Mouse (Mus musculus): ENCODE measurements at regions not wholly inside any gene's neighbourhood (a gene's known extent, or its start where the extent isn't known, plus 50 kb on each side); places are given as distances from the start of the nearest gene placed in this dataset.

DNA sequence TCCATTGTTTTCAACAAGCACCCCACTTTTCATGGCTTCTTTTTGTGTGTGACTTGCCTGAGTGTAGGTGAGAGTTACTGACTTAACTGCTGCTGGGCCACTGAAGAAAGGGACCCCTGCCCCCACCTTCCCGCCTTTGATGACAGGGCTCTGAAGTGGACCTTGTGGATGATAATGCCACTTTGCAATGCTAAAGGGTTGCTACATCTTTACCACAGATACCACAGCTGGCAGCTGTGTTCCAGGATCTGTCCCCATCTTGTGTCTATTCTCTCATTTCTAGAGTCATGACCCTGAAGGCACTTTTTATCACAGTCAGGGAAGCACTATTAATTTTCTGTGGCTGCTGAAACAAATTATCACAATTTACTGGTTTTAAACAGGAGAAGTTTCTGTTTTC lies 163.9 kb upstream of the Pik3r1 start:
- no peak for DNase-seq (ENCODE audit: low spot score in 2 of 2)

DNA sequence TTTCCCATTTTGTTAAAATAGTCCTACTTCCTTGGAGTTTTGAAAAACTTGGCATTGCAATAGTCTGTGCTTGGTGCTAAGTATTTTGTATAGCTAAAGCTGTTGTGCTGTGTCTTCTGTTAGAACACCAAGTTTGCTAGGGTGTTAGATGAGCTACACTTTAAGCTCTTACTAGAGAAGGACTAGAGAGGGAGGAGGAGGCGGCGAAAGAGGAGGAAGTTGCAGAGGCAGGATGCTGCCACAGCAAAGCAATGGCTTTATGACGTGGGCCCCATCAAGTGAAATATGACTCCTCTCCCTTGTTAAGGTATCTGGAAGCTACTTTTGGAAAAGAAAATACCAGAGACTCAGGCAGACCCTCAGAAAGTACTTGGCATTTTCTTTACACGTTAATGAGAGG lies 167.8 kb upstream of the Pik3r1 start:
- no peak for DNase-seq (ENCODE audit: low spot score in 2 of 2)

DNA sequence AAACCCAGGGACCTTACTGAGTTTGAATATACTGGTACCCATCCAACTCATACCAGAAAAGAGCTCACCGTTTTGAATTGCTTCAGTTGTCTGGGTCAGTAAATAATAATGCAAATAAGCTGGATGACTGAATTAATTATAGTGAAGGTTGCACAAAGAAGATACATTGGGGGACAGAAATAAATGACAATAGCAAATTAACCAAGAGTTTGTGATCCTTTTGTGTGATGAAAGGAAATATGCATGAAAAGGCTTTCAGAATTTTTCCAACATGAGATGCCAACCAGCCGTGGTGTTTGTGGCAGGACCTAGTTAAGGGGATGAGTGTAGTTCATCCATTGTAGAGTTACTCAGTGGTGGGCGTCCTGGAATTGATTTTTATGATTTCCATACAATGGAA lies 186.5 kb upstream of the Pik3r1 start:
- no peak for DNase-seq (ENCODE audit: low spot score in 2 of 2)

DNA sequence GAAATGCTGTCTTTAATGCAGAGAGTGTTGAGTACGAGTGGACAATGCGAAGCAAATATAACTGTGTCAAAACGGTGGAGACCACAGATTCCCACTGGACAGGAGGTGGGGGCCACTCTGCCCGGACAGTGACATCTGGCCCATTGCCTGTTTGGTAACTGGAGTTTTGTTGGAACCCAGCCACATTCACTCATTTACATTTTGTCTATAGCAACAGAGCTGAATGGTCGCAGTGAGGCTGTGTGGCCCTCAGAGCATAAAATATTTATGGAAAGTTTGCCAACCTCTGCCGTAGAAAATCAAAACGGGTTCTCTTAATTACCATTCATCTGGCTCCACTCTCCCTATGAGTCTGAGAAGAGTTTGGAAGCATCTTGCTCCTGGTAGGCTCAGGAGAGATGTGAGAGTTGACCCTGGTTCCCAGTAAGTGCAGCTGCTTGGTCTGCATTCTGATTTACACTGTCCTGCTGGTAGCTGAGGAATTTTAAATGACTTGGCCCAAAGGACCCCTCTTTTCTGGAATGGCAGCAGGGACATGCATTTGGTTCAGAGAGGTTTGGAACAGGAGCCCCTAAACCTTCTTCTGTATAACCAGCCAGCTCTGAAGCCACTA lies 187.9 kb upstream of the Pik3r1 start:
- no peak for DNase-seq (ENCODE audit: low spot score in 2 of 2)

DNA sequence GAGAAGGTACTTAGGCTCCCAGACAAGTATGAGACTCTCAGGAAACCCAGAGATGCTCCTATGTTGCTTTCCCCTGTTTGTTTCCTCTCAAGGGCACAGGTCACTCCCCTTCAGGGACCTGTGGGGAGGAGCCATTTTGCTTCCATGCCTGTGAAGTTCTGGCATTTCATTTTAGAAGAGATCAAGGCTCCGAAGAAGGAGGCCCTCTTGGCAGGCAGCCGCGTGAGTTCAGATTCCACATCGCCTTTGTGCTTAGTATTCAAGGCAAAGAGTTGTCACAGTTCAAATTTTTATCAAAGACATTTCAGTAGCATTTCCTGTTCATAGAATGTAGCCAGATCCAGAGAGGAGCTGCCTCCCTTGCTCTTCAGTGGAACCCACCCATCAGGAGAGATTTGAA lies 189.8 kb upstream of the Pik3r1 start:
- DNase-seq (ENCODE audit: low spot score in 2 of 2), result peak; percentile 19 to 47

DNA sequence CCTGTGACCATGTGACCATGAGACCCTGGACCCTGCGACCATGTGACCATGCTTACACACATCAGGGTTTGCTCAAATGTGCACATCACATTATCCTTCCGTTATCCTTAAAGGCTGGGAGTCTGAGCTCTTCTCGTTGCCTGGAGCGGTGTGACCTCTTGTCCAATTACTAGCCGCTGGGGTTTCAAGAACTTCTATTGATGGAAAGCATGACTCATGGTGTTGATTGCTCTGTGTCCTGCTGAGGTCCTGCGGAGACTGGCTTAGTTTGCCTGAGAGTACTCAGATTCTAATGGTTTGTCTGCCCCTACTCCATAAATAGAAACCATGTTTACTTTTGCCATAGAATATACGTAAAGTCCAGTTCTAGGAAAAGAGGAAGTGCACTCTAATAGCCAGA lies 197.5 kb upstream of the Pik3r1 start:
- peak in 1 of 2 experiments; percentile 17 for DNase-seq (ENCODE audit: low spot score in 2 of 2)

DNA sequence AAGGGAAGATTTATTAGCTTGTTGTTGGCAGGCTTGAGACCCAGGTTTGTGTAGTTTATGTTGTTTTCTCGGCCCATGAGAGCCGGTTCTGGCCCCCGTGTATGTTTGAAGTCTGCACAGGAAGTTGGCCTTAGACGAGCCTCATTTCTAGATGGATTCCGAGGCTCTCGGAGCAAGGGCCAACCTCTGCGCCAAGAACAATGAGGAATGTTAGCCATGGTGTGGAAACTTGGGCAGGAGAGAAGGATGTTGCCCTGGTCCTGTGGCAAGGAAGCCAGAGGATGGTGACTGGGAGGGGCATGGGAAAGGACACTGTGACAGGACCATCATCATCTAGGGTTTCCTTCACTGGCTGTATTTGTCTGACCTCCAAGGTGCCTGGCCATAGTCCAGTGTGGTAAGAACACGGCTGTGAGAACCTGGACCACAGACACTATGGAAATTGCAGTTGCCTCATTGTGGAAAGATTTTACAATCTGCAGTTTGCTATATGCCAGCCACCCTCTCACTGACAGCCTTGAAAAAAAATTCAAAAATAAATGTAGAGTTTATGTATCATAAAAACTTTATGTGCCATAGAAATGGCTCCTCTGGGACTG lies 198.9 kb upstream of the Pik3r1 start:
- no peak for DNase-seq (ENCODE audit: low spot score in 2 of 2)

DNA sequence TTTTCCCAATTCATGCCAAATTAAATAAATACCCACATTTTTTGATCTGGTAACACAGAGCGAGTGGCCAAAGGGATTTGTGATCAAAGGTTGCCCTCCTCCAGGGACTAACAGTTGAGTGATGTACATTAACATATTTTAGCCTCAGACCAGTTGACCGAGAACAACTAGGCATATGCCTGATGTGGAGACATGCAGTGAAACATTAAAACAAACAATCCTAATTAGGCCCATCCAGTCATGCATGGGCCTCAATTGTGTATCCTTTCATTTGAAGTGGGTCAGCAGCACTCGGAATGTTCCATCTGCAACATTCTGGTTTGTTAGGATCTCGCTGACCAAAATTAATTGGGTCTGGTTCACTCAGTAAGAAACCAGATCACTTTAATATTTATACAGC lies 199.4 kb upstream of the Pik3r1 start:
- no peak for DNase-seq (ENCODE audit: low spot score in 2 of 2)

DNA sequence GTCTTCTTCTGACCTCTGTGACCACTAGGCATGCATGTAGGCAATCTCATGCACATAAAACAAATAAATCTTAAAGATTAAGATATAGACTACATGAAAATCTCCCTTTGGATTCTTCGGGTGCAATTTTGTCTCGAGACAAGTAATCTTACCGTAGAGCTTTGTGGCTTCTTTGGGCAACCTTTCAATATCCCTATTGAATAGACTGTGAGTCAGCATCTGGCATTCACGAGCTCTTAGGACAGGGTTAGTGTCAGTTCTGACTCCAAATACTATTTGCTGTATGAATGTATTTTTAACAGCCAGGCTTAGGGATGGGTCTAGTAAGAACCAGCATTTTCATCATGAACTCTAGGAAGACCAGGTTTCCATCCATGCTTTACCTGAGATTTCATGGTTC lies 208.7 kb upstream of the Pik3r1 start:
- no peak for DNase-seq (ENCODE audit: low spot score in 2 of 2)

DNA sequence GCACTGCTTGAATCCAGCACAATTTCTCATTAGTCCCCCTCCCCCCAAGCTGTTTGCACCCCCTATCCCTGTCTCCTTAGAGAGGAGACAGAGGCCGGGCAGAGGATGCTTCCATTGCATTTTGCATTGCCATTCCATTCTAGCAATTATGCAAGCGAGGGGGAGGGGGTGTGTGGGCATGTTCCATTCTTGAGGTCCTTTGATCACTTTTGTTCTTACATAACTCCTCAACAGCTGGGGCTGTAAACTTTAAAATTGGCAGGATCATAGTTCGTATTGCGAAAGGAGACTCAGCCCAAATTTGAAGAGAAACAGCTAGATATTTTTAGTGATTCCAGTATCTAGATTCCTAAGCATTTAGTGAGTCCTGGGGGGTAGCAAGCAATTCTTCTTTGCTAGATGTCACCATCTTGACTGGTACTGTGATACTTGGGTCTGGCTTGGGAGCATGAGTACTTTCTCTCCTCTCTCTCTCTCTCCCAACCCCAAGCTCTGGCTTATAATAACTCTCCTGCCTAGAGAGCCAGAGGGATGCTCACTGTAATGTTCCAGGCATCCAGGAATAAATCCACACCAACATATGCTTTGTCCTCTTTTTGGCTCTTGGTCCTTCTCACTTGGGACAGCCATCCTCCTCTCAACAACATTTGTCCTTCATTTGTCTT lies 212.3 kb upstream of the Pik3r1 start:
- peak; percentile 47 to 59 for DNase-seq (ENCODE audit: low spot score in 2 of 2)

DNA sequence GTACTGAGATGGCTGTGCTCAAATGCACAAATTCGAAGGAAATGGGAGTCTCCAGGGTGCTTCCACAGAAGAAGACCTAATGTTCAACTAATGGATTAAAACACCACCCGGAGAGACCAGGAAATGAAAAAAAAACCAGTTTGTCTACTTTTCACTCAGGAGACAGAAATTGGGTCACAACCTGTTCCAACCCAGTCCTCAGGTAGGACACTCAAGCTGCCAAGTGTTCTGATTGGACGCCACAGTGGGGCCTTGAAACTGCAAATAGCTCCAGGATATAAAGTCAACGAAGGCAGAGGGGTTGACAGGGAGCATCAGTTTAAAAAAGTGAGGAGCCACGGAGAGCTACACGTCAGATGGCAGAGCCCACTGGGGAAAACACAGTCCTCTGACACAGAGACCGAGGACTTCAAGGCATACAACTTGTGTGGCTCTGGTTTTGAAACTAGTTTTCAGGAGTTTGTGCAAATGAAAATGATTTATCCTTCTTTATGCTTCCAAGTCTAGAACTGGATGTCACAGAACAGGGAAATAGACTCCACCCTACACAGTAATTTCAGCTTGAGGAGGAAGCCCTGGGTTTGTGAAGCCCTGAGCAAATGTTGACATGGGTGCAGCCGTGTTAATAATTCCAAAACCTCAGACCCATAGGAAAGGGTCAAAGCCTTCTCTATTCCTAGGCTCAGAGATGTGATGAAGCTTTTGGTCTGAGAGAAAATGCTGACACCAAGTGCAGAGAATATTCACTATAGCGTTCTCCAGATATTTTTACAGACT lies 220.8 kb upstream of the Pik3r1 start:
- no peak for DNase-seq (ENCODE audit: low spot score in 2 of 2)

DNA sequence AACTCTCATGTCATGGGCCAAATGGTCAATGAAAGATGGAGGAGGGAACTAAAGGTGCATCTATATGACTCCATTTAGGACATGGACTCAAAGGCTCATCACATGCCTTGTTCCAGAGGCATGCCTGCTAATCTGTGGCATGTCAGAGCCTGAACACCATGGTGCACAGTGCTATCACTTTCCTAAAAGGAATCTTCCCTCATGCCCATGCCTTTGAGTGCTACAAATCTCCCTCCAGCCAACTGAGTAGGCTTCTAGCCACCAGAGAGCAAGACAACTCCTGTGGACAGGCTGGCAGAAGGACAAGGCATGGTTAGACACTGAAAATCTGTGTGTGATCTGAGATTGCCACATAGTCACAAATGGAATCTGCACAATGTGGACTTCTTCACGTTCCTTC lies 223.7 kb upstream of the Pik3r1 start:
- DNase-seq (ENCODE audit: low spot score in 2 of 2), result peak; percentile 13 to 14

DNA sequence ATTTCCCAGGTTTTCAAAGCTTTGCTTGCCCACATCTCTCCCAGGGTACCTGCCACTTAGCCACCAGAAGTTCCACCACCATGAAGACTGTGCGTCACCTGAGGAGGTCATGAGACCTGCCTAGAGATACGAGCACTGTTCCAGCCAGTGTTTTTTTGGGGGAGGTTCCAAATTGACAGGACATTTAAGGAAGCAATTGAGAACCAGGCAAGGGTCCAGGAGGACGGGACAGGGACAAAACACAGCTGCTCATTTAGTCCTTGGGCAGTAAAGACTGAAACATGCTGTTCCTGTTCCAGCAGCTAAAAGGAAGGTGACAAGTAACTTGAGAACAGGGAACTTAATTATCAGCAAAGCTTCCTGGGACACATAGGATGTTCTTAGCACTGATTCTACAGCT lies 226.8 kb upstream of the Pik3r1 start:
- peak; percentile 84 to 88 for DNase-seq (ENCODE audit: low spot score in 2 of 2)

DNA sequence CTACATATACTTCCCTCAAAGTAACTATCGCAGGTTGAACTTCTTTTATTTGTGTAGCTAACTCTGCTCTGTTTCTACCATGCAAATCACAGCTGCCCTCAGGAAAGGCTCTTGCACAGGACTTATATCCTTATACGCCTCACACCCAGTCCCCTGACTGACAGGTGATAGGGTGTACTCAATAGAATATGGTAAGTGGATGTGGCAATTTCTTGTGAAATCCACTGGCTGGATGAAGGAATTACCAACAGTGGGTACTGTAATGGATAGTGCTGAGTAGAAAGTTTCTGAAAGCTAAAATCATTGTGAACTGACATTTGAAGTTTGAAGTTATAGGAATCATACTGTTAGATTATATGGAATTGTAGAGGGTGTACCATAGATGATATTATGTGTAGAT lies 227.5 kb upstream of the Pik3r1 start:
- DNase-seq (ENCODE audit: low spot score in 2 of 2), result no peak

DNA sequence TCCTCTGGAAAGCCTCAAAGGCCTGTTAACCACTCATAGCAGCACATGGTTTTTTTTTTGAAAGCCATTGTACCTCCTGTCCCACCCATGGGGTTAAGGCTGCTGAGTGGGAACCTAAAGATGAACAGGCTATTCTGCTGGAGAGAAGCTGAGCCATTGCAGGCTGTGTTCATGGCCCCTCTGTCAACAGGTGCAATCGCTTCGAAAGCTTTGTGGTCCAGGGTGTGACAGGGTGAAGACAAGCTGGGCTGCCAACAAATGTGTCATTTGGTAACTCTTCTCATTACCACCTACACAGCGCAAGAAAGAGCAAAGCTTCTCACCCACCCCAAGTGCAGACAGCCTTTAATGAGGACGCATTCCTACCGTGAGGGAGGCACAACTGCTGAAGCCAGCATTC lies 228.1 kb upstream of the Pik3r1 start:
- no peak for DNase-seq (ENCODE audit: low spot score in 2 of 2)

DNA sequence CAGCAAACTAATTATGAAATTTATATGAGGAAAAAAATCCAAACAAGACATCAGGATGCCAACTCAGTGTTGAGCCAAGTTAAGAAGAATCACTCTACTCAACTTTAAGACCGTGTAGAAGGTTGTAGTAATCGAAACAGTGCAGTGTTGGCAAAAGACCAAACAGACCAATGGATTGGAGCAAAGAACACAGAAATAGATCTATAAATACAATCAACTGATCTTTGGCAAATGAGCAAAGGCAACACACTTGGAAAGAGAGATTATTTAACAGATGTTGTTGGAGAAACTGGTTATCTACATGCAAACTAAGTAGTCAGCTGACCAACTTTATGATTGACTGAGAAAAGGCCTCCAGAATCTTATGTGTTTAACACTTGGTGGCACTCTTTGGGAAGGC lies 229.4 kb upstream of the Pik3r1 start:
- DNase-seq (ENCODE audit: low spot score in 2 of 2), result no peak

DNA sequence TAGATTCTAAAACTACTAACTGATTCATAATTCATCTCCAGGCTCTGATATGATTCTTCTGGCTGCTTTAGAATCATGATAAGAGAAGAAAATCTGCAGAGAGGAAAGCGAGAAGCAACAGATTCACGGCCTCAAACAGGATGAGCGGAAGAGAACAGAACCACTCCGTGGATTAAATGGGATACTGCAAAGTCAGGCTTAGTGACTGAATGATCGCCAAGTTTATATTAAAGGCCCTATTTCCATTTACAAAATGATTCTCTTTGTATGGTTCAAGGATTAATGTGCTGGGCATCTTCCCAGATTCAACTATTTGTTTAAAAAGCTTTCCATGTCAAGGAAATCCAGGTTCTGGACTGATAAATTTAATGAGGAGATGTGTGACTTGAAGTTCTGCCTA lies 238.5 kb upstream of the Pik3r1 start:
- DNase-seq (ENCODE audit: low spot score in 2 of 2), result no peak

DNA sequence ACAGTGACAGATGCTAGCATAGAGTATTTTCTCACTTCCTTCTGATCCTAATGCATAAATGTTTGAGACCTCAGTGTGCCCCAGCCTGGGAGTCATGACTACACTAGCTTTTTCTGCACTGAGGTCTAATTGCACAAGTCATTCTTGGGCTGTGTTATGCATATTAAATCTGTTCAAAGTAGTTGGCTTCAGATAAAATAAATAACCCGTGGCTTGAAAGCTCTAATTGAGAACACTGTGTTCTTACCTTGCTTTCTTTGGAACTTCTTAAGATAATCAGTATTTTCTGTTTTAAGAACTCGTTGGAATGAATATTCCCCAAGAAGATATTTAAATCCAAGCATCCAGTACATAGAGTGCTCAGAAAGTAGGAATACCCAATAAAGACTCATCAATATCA lies 243.9 kb upstream of the Pik3r1 start:
- DNase-seq (ENCODE audit: low spot score in 2 of 2), result no peak

DNA sequence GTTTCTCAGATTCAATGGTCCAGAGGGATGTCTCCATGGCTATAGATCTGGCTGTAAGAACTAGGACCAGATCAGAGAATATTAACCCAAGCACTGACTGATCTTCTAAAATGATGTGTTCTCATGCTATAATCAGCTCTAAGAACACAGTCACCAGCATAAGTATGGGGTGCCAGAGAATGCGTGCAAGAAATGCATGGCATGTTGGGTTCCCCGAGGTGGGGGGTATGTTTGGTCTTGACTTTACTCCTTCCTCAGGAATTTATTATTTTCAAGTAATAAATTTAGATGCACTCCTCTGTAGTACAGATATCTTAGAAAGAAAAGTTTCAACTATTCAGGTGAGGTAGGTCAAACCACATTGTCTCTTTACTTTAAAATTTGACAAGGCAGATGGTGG lies 246.5 kb upstream of the Pik3r1 start:
- DNase-seq (ENCODE audit: low spot score in 2 of 2), result no peak

DNA sequence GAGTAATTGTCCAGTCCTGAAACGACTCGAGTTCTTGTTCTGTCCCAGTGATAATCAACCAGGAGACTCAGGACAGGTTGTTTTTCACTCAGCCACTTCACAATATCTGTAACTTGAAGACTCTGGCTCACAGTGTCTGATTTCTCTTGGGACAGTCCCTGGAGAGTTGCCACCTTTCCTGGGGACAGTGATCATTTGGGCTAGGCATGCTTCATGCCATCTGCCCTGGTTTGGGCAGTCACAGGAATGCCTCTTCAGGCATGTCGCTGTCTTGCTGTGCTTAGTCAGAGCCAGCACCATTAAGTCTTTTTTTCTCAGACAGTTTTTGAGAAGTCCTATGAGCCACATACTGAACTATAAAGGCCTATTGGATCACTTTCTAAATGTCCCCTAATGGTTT lies 246.9 kb upstream of the Pik3r1 start:
- peak; percentile 39 to 61 for DNase-seq (ENCODE audit: low spot score in 2 of 2)

DNA sequence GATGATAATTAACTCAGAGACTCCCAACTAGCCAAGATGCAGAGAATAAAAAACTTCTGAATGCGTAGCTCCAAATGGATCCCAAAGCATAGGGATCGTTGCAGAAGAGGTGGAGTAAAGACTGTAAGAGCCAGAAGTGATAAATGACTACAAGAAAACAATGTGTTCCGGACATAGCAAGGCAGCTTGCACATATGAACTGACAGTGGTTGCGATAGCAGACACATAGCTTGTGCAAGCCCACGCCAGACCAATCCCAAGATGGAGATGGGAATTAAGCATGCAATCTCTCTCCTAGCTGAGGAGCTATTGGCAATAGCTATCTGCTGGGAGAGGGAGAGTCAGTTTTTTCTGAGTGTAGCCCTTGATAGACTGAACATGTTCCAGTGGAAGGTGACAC lies 248.5 kb upstream of the Pik3r1 start:
- DNase-seq (ENCODE audit: low spot score in 2 of 2), result no peak

DNA sequence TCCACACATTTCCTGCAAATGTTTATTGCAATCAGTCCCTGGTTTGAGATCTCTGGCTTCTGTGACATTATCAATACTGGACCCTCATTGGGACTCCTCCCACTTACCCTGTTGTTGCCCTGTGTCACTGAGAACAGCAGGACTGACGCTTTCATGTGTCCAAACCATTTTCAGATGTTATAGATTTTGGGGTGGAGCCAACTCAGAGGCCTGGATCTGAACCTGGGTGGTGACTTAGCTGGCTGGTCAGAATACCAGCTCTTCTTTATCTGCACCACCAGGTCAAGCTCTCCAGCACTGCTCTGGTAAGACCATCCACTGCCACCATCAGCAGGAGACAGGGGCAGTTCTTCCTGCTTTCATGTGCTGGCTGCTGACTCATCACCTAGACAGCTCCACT lies 254.3 kb upstream of the Pik3r1 start:
- DNase-seq (ENCODE audit: low spot score in 2 of 2), result no peak

DNA sequence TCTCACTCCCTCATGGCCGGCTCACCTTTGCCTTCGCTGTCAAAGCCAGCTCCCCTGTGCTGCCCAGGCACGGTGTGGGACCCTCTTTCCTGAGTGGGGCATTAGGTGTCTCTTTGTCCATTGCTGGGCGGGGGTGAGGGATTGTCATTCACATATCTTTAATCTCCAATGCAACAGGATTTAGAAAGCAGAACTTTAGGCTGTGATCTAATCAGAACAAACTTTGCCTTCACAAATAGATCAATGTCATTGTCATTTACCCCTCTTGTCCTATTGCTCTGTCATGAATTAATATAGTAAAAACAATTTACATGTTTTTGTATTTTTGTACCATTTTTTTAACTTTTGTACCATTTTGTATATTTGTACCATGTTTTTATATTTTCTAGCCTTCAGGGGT lies 254.7 kb upstream of the Pik3r1 start:
- no peak for DNase-seq (ENCODE audit: low spot score in 2 of 2)
